Mouse (Mus musculus) right cerebral cortex, postnatal 36 days (tissue): ENCODE results near the gene Gnaq.
"Not testable (repeated sequence)": the region's sequence is repeated elsewhere in the genome, so short reads cannot be mapped to it uniquely, and the experiment has no call there.

Experiments used
- DNase-seq, 2 experiments: peaks; one replicate each; pipeline ENCODE4 v3.0.0; 2022; ENCODE audit warnings: low spot score in 2 of 2, mixed read lengths in 1 of 2

The Gnaq gene

DNA sequence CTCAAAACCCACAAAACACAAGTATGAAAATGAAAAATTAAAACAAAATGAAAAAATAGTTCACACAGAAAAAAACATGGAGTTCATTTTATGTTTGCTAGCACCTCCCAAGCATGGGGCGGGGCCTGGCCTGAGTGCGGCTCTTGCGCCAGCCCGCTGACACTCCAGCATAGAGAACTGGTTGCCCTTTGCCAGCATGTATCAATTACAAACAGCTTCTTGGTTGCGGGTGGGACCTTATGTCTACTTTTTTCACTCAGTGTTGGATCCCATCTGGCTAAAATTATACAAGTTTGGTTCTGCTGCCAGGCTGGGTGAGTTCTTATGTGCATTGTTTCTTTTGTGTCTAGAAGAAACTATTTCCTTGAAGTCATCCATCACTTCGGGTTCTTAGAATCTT is 14.8 kb downstream of the Gnaq start:
- no peak for DNase-seq

DNA sequence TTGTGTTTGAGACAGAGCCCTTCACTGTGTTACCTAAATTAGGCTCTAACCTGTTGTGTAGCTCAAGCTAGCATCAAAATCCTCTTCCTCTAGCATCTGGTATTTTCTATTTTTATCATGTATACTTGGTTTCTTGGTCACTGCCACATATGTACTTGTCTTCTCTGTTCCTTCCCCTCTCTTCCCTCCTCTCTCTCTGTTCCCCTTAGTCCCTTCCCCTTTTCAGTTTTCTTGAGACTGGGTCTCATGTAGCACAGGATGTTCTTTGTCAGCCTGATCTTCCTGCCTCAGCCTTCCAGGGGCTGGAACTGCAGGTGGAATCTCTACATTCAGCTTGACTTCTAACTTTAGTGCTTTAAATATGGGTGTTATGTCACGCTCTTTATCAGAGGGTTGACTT is 16.5 kb downstream of the Gnaq start:
- no peak for DNase-seq

- DNase-seq: no peak
These were observed 17.7 kb downstream of the Gnaq start for GRCm38 (mm10) chr19:16150328-16150727.

DNA sequence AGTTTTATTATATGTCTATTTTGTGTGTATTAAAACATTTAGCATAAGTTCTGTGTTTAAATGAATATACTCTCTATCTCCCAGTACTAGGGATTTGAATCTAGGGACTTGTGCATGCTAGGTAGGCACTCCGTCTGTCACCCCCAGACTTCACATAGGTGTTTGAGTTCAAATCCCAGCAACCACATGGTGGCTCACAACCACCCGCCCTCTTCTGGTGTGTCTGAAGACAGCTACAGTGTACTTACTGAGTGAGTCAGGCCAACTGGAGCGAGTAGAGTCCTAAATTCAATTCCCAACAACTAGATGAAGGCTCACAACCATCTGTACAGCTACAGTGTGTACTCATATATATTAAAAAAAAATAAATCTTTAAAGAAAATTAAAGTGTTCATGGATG is 21.2 kb downstream of the Gnaq start:
- DNase-seq: no peak

- no peak for DNase-seq
These were observed 21.8 kb downstream of the Gnaq start for GRCm38 (mm10) chr19:16154480-16154879.

GRCm38 (mm10) chr19:16157120-16157519 is 24.5 kb downstream of the Gnaq start:
- DNase-seq: no peak

- DNase-seq: no peak
These were observed 28.1 kb downstream of the Gnaq start for GRCm38 (mm10) chr19:16160759-16161158.

- no peak for DNase-seq
These were observed 28.6 kb downstream of the Gnaq start for GRCm38 (mm10) chr19:16161222-16161621.

DNA sequence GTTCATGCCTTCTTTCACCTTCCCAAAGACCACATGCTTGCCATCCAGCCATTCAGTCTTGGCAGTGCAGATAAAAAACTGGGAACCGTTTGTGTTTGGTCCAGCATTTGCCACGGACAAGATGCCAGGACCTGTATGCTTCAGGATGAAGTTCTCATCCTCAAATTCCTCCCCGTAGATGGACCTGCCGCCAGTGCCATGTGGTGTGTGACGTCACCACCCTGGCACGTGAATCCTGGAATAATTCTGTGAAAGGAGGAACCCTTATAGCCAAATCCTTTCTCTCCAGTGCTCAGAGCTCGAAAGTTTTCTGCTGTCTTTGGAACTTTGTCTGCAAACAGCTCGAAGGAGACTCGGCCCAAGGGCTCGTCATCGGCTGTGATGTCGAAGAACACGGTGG is 31.8 kb downstream of the Gnaq start:
- DNase-seq: not testable (repeated sequence)

DNA sequence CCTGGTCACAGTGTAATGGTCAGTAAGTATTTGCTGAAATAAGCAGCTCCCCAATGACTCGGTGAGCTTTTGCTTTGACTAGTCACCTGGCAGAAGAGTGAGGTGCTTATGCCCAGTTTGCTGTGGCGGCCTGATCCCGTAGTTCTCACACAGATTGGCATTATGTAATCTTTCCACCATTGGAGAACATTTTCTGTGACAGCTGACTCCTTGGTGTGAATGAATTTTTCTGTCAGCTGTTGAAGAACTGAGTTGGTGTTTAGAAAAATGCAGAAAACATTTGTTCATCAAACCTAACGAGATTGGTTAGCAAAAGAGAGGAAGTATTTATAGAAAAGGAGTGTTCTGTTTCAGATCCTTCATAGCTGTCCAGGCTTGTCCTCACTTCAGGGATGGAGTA is 34.6 kb downstream of the Gnaq start:
- DNase-seq: peak; percentile 27 to 47

DNA sequence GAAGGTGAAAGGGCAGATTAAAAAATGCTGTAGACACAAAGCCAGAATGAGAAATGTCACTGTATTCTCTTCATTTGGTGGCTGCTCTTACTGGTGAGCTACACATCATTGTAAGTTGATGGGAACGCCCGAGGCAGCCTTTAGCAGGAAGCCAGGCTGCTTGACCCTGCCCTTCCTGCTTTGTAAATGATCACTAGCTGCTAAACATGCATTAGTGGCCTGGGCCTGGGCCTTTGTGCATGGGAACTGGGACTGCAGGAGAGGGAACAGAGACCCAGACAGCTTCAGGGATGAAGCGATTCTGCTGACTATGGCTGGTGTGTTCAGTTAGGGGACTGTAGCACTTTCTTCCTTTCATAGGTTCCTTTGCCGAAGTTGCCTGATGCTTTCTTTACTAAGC is 35.6 kb downstream of the Gnaq start:
- DNase-seq: no peak

DNA sequence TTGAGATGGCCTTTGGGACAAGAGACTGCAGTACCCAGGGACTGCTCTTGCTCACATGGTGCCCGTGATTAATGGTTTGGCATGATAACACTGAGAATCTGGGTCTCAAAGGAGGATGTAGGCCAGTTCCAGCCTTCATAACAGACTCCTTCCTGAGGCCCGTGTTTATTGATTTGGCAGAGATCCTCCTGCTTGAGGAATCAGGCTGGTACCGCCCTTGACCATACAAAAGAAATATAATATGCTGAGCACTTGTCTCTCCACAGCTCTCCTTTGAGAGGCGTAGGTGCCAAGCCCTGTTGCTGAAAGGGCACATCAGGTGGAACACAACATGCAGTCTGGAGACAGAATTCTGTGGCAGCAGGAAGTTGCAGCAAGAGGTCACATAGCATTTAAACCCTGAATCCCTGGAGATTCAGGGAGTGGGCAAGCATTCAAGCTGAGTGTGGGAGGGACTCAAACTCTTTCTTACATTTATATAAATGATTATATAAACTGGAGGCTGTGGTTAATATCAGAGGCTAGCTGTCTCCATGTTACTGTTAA is 36.1 kb downstream of the Gnaq start:
- DNase-seq: no peak

DNA sequence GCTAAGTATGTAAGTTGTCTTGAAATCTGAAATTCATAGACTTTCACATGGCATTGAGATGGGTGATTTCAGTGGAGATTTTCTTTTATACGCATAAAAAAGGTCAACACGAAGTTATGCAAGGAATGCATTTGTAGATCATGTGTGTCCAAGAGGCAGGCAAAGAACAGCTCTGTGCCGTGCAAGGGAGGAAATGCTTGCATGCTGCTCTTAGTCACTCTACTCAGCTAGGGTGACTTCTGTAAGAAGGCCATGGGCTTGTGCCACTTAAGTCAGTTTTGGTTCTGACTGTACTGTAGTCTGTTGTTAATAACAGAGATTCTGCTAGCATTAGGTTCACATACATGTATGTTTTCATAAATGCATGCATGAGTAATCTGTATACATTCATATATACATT is 38.1 kb downstream of the Gnaq start:
- no peak for DNase-seq

DNA sequence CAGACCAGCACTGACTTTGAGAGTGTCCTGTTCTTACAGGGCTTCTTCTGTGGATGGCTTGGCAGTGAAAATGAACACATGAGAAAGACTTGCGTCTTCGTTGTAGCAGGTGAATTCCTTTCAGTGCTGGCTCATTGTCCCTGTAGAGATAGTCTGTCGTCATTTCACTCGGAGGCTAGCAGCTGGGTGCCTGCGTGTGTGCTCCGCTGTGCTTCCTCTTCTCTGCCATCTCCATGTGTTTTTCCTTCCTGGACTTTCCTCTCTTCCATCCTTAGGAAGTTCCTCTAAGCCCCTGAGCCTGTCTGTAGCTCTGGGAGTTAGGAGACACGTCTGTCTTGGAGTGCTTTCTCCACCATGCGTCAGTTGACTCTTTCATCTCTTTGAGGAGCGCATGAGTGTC is 41.1 kb downstream of the Gnaq start:
- DNase-seq: no peak

GRCm38 (mm10) chr19:16176426-16176825 is 43.8 kb downstream of the Gnaq start:
- DNase-seq: no peak

DNA sequence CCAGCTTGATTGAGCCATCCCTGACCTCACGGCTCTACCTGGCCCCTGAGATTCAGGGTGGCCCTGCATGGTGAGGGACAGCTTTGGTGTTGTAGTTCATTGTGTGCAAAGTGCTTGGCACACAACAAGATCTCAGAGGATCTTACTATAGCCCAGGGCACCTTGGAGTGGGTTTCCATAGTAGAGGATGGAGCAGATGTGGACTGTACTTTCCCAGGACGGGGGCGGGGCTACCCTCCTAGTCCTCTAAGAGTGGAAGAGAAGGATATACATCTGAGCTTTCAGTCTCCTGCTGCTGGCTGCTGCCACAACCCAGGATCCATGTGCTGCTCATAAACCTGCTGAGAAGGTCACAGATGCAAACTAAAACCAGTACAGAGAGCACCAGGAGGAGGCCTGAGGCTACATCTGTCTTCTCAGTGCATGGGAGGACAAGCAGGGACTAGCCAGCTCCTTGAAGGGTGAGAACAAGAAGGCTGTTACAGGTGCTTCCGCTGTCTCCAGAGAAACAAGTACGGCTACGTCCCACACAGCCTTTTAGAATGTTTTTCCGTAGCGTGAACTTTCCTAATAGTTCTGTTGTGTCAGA is 44.6 kb downstream of the Gnaq start:
- no peak for DNase-seq

DNA sequence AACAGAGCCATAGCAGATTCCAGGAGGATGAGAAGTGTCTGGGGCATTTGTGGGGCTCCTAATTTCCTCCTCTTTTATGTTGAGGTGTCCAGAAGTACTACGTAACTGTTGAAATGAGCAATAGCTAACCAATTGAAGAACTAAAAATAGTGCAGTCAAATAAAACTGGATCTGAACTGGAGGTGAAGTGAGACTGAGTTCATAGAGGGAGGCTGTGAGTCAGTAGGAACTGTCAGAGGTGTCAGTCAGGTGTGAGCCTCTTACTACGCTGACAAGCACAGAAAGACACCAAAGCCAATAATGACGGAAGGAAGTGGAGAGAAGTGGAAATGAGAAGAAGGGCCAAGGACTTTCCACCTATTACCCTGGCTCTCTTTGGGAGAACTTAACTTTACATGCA is 48.6 kb downstream of the Gnaq start:
- no peak for DNase-seq

- DNase-seq: no peak
These were observed 49.3 kb downstream of the Gnaq start for GRCm38 (mm10) chr19:16181852-16182475.

GRCm38 (mm10) chr19:16183592-16184365 is 51.1 kb downstream of the Gnaq start:
- DNase-seq: no peak

DNA sequence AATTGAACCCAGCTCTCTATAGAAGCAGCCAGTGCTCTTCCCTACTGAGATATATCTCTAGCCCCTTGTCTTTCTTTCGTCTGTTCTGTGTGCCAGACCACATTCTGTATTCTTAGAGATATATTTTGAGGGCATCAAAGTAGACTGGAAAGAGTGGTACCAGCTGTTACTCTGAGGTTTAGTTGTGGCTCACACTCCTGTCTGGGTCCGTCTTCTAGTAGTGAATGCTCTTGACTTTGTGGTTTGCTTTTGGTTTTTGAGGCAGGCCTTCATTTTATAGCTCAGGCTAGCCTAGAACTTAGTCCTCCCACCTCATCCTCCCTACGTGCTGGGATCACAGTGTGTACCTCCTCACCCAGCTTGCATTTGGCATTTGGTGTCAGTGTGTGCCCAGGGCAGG is 54.4 kb downstream of the Gnaq start:
- DNase-seq: no peak

GRCm38 (mm10) chr19:16187952-16188351 is 55.3 kb downstream of the Gnaq start:
- DNase-seq: no peak

- DNase-seq: no peak
These were observed 56.6 kb downstream of the Gnaq start for GRCm38 (mm10) chr19:16189066-16189765.
